Mouse (Mus musculus) bone marrow macrophage, adult 2 months (primary cell): ENCODE results near the gene Tnf.

Experiments
- CTCF ChIP-seq: IDR thresholded peaks from 2 replicates; pipeline ENCODE4 v1.5.1; 2012; ENCODE audit warnings: low read depth, mild to moderate bottlenecking, low read length, moderate library complexity
- POLR2A ChIP-seq: IDR thresholded peaks from 2 replicates; pipeline ENCODE4 v1.6.1; 2012; ENCODE audit warnings: mild to moderate bottlenecking, low read depth, low read length, borderline replicate concordance

GRCm38 (mm10) chr17:35197126-35197525 lies 4.7 kb downstream of the Tnf start:
- no peak for TF ChIP-seq CTCF
- no peak for TF ChIP-seq POLR2A
